Mouse (Mus musculus) CH12.LX (cell line): Measurements from ENCODE around the gene Sh3rf1.

Experiments used
- BHLHE40 ChIP-seq: IDR thresholded peaks from 2 replicates; pipeline ENCODE4 v1.6.1; 2011; ENCODE audit warnings: mild to moderate bottlenecking, low read depth, low read length, improper control_type of control experiment
- CTCF ChIP-seq, 2 experiments: IDR thresholded peaks in 1 of 2; conservative IDR thresholded peaks in 1 of 2; 2 replicates each; pipeline ENCODE4 v1.5.1; 2011 to 2012; ENCODE audit warnings: low read depth in 2 of 2, low read length in 2 of 2, improper control_type of control experiment in 1 of 2, inconsistent platforms in 1 of 2, mild to moderate bottlenecking in 1 of 2, moderate library complexity in 1 of 2
- EP300 ChIP-seq: IDR thresholded peaks from 2 replicates; pipeline ENCODE4 v1.6.1; 2011; ENCODE audit warnings: low read length, improper control_type of control experiment
- HCFC1 ChIP-seq: IDR thresholded peaks from 2 replicates; pipeline ENCODE4 v1.6.1; 2012; ENCODE audit warnings: low read depth, mild to moderate bottlenecking, inconsistent platforms, low read length, improper control_type of control experiment
- MAFK ChIP-seq: IDR thresholded peaks from 2 replicates; pipeline ENCODE4 v1.6.1; 2011; ENCODE audit warnings: low read length, improper control_type of control experiment; ENCODE audit not compliant: insufficient replicate concordance
- POLR2A ChIP-seq: IDR thresholded peaks from 2 replicates; pipeline ENCODE4 v1.6.1; 2011; ENCODE audit warnings: low read depth, mild to moderate bottlenecking, improper control_type of control experiment, low read length
- TCF12 ChIP-seq: IDR thresholded peaks from 2 replicates; pipeline ENCODE4 v1.6.1; 2014; ENCODE audit warnings: low read depth, mild to moderate bottlenecking, inconsistent platforms, low read length, improper control_type of control experiment

- TF ChIP-seq HCFC1 (no peak), CTCF (conservative IDR thresholded peaks at IDR 0.05 in 1 of 2, IDR thresholded peaks at IDR 0.05 in 1 of 2; ENCODE audit: low read depth in 2 of 2, low read length in 2 of 2) (no peak), BHLHE40 (no peak), POLR2A (no peak), MAFK (no peak), EP300 (no peak), TCF12 (no peak)
Observed at GRCm38 (mm10) chr8:61427916-61428681, 204.4 kb downstream of the Sh3rf1 start.
